Mouse (Mus musculus) MEL (cell line): ENCODE measurements at regions not wholly inside any gene's neighbourhood (a gene's known extent, or its start where the extent isn't known, plus 50 kb on each side); places are given as distances from the start of the nearest gene placed in this dataset.

Experiments used
- DNase-seq: peaks from one replicate; pipeline ENCODE4 v3.0.0; 2011; ENCODE audit warnings: low read depth, low spot score
- H3K27ac ChIP-seq: 2 replicates; pipeline ENCODE4 v1.5.1; 2012; ENCODE audit warnings: low read depth, mild to moderate bottlenecking, control low read depth, low read length, moderate library complexity; ENCODE audit not compliant: control insufficient read depth
- H3K27me3 ChIP-seq, 2 experiments: fragments of 150-350 bp in 1 of 2; sonication (generic) in 1 of 2; 2 replicates each; pipeline ENCODE4 v1.6.1; 2012; ENCODE audit warnings: low read length in 2 of 2, mild to moderate bottlenecking in 2 of 2, improper control_type of control experiment in 1 of 2, moderate library complexity in 1 of 2; ENCODE audit not compliant: insufficient read depth in 2 of 2, control insufficient read depth in 1 of 2
- H3K36me3 ChIP-seq, 2 experiments: 2 replicates each; pipeline ENCODE4 v1.6.1; 2012 to 2014; ENCODE audit warnings: low read length in 2 of 2, improper control_type of control experiment in 1 of 2, inconsistent platforms in 1 of 2, mild to moderate bottlenecking in 1 of 2; ENCODE audit not compliant: insufficient read depth in 2 of 2, control insufficient read depth in 1 of 2
- H3K4me1 ChIP-seq, 2 experiments: fragments of 150-350 bp in 1 of 2; sonication (generic) in 1 of 2; 2 replicates each; pipeline ENCODE4 v1.6.1; 2012; ENCODE audit warnings: low read length in 2 of 2, improper control_type of control experiment in 1 of 2, mild to moderate bottlenecking in 1 of 2; ENCODE audit not compliant: insufficient read depth in 2 of 2, control insufficient read depth in 1 of 2
- H3K4me3 ChIP-seq, 2 experiments: fragments of 150-350 bp in 1 of 2; sonication (generic) in 1 of 2; 2 replicates each; pipeline ENCODE4 v1.5.1; 2012; ENCODE audit warnings: low read depth in 2 of 2, low read length in 2 of 2, mild to moderate bottlenecking in 2 of 2, moderate library complexity in 2 of 2, control low read depth in 1 of 2, improper control_type of control experiment in 1 of 2; ENCODE audit not compliant: control insufficient read depth in 1 of 2, insufficient read depth in 1 of 2
- H3K79me2 ChIP-seq: 2 replicates; pipeline ENCODE4 v1.6.1; 2012; ENCODE audit warnings: mild to moderate bottlenecking, low read length, moderate library complexity; ENCODE audit not compliant: control insufficient read depth, poor library complexity, insufficient read depth
- H3K9ac ChIP-seq: 2 replicates; pipeline ENCODE4 v1.6.1; 2012; ENCODE audit warnings: low read depth, mild to moderate bottlenecking, control low read depth, low read length, moderate library complexity; ENCODE audit not compliant: control insufficient read depth, poor library complexity, severe bottlenecking
- H3K9me3 ChIP-seq: fragments of 150-350 bp; sonication (generic); replicated peaks from 2 replicates; pipeline ENCODE4 v1.6.1; 2012; ENCODE audit warnings: mild to moderate bottlenecking, low read length, improper control_type of control experiment, moderate library complexity; ENCODE audit not compliant: insufficient read depth
- E2F4 ChIP-seq: IDR thresholded peaks from 2 replicates; pipeline ENCODE4 v1.6.1; 2011; ENCODE audit warnings: low read depth, low read length, improper control_type of control experiment, borderline replicate concordance
- ELF1 ChIP-seq: IDR thresholded peaks from 2 replicates; pipeline ENCODE4 v1.6.1; 2014; ENCODE audit warnings: low read depth, mild to moderate bottlenecking, inconsistent platforms, low read length, improper control_type of control experiment, moderate library complexity
- EP300 ChIP-seq, 2 experiments: IDR thresholded peaks; 2 replicates each; pipeline ENCODE4 v1.6.1; 2011; ENCODE audit warnings: improper control_type of control experiment in 2 of 2, low read length in 2 of 2, low read depth in 1 of 2, mild to moderate bottlenecking in 1 of 2
- GABPA ChIP-seq: IDR thresholded peaks from 2 replicates; pipeline ENCODE4 v1.6.1; 2012; ENCODE audit warnings: low read depth, mild to moderate bottlenecking, inconsistent platforms, low read length, improper control_type of control experiment, moderate library complexity
- GATA1 ChIP-seq: IDR thresholded peaks from 2 replicates; pipeline ENCODE4 v1.6.1; 2011; ENCODE audit warnings: low read depth, low read length, improper control_type of control experiment
- HCFC1 ChIP-seq: IDR thresholded peaks from 2 replicates; pipeline ENCODE4 v1.6.1; 2012; ENCODE audit warnings: low read depth, mild to moderate bottlenecking, inconsistent platforms, low read length, improper control_type of control experiment, moderate library complexity
- JUND ChIP-seq: IDR thresholded peaks from 2 replicates; pipeline ENCODE4 v1.6.1; 2011; ENCODE audit warnings: low read depth, mild to moderate bottlenecking, improper control_type of control experiment, low read length
- KAT2A ChIP-seq: conservative IDR thresholded peaks from 2 replicates; pipeline ENCODE4 v1.6.1; 2012; ENCODE audit warnings: low read depth, low read length, improper control_type of control experiment, inconsistent platforms
- MAFK ChIP-seq: IDR thresholded peaks from 2 replicates; pipeline ENCODE4 v1.6.1; 2011; ENCODE audit warnings: low read depth, mild to moderate bottlenecking, low read length, improper control_type of control experiment, borderline replicate concordance
- MAX ChIP-seq: IDR thresholded peaks from 2 replicates; pipeline ENCODE4 v1.6.1; 2011; ENCODE audit warnings: low read length, improper control_type of control experiment
- MAZ ChIP-seq: IDR thresholded peaks from 2 replicates; pipeline ENCODE4 v1.6.1; 2012; ENCODE audit warnings: low read depth, mild to moderate bottlenecking, inconsistent platforms, low read length, improper control_type of control experiment
- MEF2A ChIP-seq: IDR thresholded peaks from 2 replicates; pipeline ENCODE4 v1.6.1; 2014; ENCODE audit warnings: low read depth, mild to moderate bottlenecking, inconsistent platforms, low read length, improper control_type of control experiment; ENCODE audit not compliant: poor library complexity, insufficient replicate concordance, severe bottlenecking; ENCODE audit errors: extremely low read depth
- MYC ChIP-seq: IDR thresholded peaks from 2 replicates; pipeline ENCODE4 v1.6.1; 2011; ENCODE audit warnings: low read depth, mild to moderate bottlenecking, low read length, improper control_type of control experiment, moderate library complexity
- NELFE ChIP-seq: IDR thresholded peaks from 2 replicates; pipeline ENCODE4 v1.6.1; 2011; ENCODE audit warnings: low read depth, low read length, improper control_type of control experiment
- POLR2A ChIP-seq, 2 experiments: IDR thresholded peaks; 2 replicates each; pipeline ENCODE4 v1.6.1; 2011 to 2012; ENCODE audit warnings: low read length in 2 of 2, mild to moderate bottlenecking in 2 of 2, control low read depth in 1 of 2, improper control_type of control experiment in 1 of 2, low read depth in 1 of 2, moderate library complexity in 1 of 2; ENCODE audit not compliant: control insufficient read depth in 1 of 2, insufficient read depth in 1 of 2, poor library complexity in 1 of 2
- POLR2AphosphoS2 ChIP-seq: IDR thresholded peaks from 2 replicates; pipeline ENCODE4 v1.6.1; 2011; ENCODE audit warnings: low read length, improper control_type of control experiment
- POLR2AphosphoS5 ChIP-seq: IDR thresholded peaks from 2 replicates; pipeline ENCODE4 v1.6.1; 2012; ENCODE audit warnings: low read depth, borderline replicate concordance, mild to moderate bottlenecking, inconsistent platforms, low read length, moderate library complexity, mixed read lengths
- RAD21 ChIP-seq: IDR thresholded peaks from 2 replicates; pipeline ENCODE4 v1.6.1; 2011; ENCODE audit warnings: mild to moderate bottlenecking, low read depth, low read length, improper control_type of control experiment
- SMC3 ChIP-seq: IDR thresholded peaks from 2 replicates; pipeline ENCODE4 v1.6.1; 2011; ENCODE audit warnings: low read depth, low read length, improper control_type of control experiment
- TAL1 ChIP-seq: IDR thresholded peaks from 2 replicates; pipeline ENCODE4 v1.6.1; 2012; ENCODE audit warnings: mild to moderate bottlenecking, inconsistent platforms, low read length, moderate library complexity, mixed read lengths
- TBP ChIP-seq: IDR thresholded peaks from 2 replicates; pipeline ENCODE4 v1.8.0; 2011; ENCODE audit warnings: low read depth, low read length, improper control_type of control experiment
- TCF12 ChIP-seq: IDR thresholded peaks from 2 replicates; pipeline ENCODE4 v1.6.1; 2014; ENCODE audit warnings: low read depth, mild to moderate bottlenecking, inconsistent platforms, low read length, improper control_type of control experiment, moderate library complexity
- USF1 ChIP-seq: IDR thresholded peaks from 2 replicates; pipeline ENCODE4 v1.6.1; 2014; ENCODE audit warnings: low read depth, mild to moderate bottlenecking, inconsistent platforms, low read length, improper control_type of control experiment, moderate library complexity
- USF2 ChIP-seq, 2 experiments: IDR thresholded peaks; 2 replicates each; pipeline ENCODE4 v1.6.1; 2011 to 2012; ENCODE audit warnings: improper control_type of control experiment in 2 of 2, low read length in 2 of 2, borderline replicate concordance in 1 of 2, inconsistent platforms in 1 of 2, low read depth in 1 of 2, mild to moderate bottlenecking in 1 of 2; ENCODE audit not compliant: insufficient read depth in 1 of 2
- ZC3H11A ChIP-seq: IDR thresholded peaks from 2 replicates; pipeline ENCODE4 v1.6.1; 2012; ENCODE audit warnings: low read depth, mild to moderate bottlenecking, inconsistent platforms, low read length, improper control_type of control experiment
- ZKSCAN1 ChIP-seq: IDR thresholded peaks from 2 replicates; pipeline ENCODE4 v1.6.1; 2012; ENCODE audit warnings: low read depth, mild to moderate bottlenecking, inconsistent platforms, low read length, improper control_type of control experiment, moderate library complexity
- ZMIZ1 ChIP-seq: IDR thresholded peaks from 2 replicates; pipeline ENCODE4 v1.6.1; 2012; ENCODE audit warnings: low read depth, mild to moderate bottlenecking, inconsistent platforms, low read length, improper control_type of control experiment, moderate library complexity
- ZNF384 ChIP-seq: IDR thresholded peaks from 2 replicates; pipeline ENCODE4 v1.6.1; 2012; ENCODE audit warnings: low read depth, mild to moderate bottlenecking, inconsistent platforms, low read length, improper control_type of control experiment

DNA sequence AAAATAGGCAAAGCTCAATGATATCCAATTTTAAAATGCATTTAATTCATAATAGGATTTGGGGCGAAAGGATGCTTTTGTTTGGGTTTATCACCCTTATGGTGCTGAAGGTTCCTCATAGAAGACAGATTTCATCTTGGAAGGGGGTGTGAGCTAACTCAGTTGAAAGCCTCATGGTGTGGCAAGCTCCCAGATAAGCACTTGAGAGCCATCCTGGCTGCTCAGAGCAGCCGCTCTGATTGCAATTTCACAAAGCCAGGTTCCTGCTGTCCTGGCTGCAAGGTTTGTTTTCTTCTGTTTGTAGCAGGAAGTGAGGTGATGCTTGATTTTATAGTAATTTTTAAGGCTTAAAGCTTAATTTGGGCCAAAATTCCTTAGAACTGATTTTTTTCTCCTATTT, 228.7 kb upstream of the Plscr5 start:
- no peak for TF ChIP-seq HCFC1
- TF ChIP-seq ELF1 = no peak
- no peak for TF ChIP-seq TCF12
- no peak for TF ChIP-seq MAX
- no peak for TF ChIP-seq KAT2A
- no peak for TF ChIP-seq ZC3H11A
- no peak for TF ChIP-seq MYC
- TF ChIP-seq TAL1 = no peak
- TF ChIP-seq USF1 = no peak
- no peak for TF ChIP-seq NELFE
- TF ChIP-seq POLR2AphosphoS5 = no peak
- no peak for TF ChIP-seq SMC3
- no peak for TF ChIP-seq POLR2AphosphoS2
- TF ChIP-seq MEF2A = no peak
- TF ChIP-seq ZNF384 = no peak
- TF ChIP-seq MAFK = no peak
- no peak for TF ChIP-seq USF2 (IDR thresholded peaks at IDR 0.05; ENCODE audit: borderline replicate concordance in 1 of 2, insufficient read depth in 1 of 2, low read depth in 1 of 2, low read length in 2 of 2)
- TF ChIP-seq GABPA = no peak
- H3K36me3 ChIP-seq = no peaks in the 10 kb centered on the region; a peak in 1 of 4 replicates
- peak; percentile 3 for DNase-seq
- H3K9ac ChIP-seq = no peak overlapping the region
- H3K4me3 ChIP-seq = no peak overlapping the region
- H3K4me1 ChIP-seq = no peaks in the 10 kb centered on the region
- no peak overlapping the region for H3K27ac ChIP-seq
- H3K79me2 ChIP-seq = no peaks in the 10 kb centered on the region
- H3K9me3 ChIP-seq = no peaks in the 10 kb centered on the region
- H3K27me3 ChIP-seq = no peaks in the 10 kb centered on the region; a peak in 1 of 4 replicates

DNA sequence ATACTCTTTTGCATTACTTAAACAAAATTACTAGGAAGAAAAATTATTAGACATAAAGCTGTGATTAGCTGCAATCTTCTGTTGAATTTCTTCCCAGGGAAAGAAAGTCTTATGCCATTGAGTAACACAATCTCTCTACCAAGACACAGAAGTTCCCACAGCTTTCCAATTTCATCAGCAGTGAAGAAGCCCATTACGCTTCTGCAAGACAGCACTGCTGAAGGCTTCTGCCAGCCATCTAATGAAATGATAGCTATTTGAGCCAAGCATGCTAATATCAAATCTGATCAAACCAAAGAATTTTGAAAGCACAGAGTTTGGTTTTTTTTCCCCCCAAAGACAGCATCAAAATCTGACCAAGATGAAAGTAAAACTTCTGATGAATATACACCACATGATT, 230.0 kb upstream of the Plscr5 start:
- H3K27ac ChIP-seq = no peak overlapping the region
- TF ChIP-seq POLR2A (IDR thresholded peaks at IDR 0.05; ENCODE audit: control insufficient read depth in 1 of 2, insufficient read depth in 1 of 2, low read depth in 1 of 2, low read length in 2 of 2, poor library complexity in 1 of 2) (no peak), EP300 (IDR thresholded peaks at IDR 0.05; ENCODE audit: low read depth in 1 of 2, low read length in 2 of 2) (no peak), TAL1 (no peak), KAT2A (no peak), TBP (no peak), JUND (no peak), RAD21 (no peak), ZKSCAN1 (no peak), ZC3H11A (no peak), POLR2AphosphoS2 (no peak), GATA1 (no peak), ZNF384 (no peak), MEF2A (no peak), NELFE (no peak), MAZ (no peak), GABPA (no peak), MYC (no peak), ELF1 (no peak), ZMIZ1 (no peak), E2F4 (no peak)
- no peaks in the 10 kb centered on the region for H3K79me2 ChIP-seq

More for the DNA sequence above, 230.0 kb upstream of the Plscr5 start:
- H3K4me1 ChIP-seq = no peaks in the 10 kb centered on the region
- no peak overlapping the region for H3K9ac ChIP-seq
- H3K4me3 ChIP-seq = no peak overlapping the region
- peaks cover 0 to 5% of the 10 kb centered on the region in 2 experiments; a peak in 2 of 4 replicates for H3K36me3 ChIP-seq
- H3K9me3 ChIP-seq = no peaks in the 10 kb centered on the region
- no peaks in the 10 kb centered on the region; a peak in 1 of 4 replicates for H3K27me3 ChIP-seq
- no peak for DNase-seq
